Mouse (Mus musculus) midbrain, embryonic 15.5 days (tissue): ENCODE data around the gene Selenot. TPM values are rescaled to one million over a fixed set of nuclear protein-coding genes. Genes with fewer than 3 reads are reported as not detected.

Source experiments
- polyA plus RNA-seq: library from polyadenylated mRNA; unstranded; fragments of >200 nt; fragmentation: Nextera tagmentation; extraction: Ambion mirVana; gene quantifications from 2 replicates; pipeline ENCODE4 v1.2.1, GENCODE M21; 2015

The Selenot gene
- polyA plus RNA-seq, 1 experiment from 2014 or later, result 20.7 TPM

Other genes starting within 250 kb of the Selenot start
- 9.5 and 9.6 TPM in 2 replicates for gene Tsc22d2, start 161.9 kb upstream of the Selenot start, polyA plus RNA-seq
- gene Eif2a, start 50.8 kb upstream of the Selenot start, polyA plus RNA-seq, result 33.5 and 34.6 TPM in 2 replicates
- gene Serp1, start 50.7 kb upstream of the Selenot start, polyA plus RNA-seq, result 52.3 and 53.8 TPM in 2 replicates
- 0.29 and 0.30 TPM in 2 replicates for gene Erich6, start 60.6 kb downstream of the Selenot start, polyA plus RNA-seq
- 9.9 and 10.2 TPM in 2 replicates for gene Siah2, start 115.8 kb downstream of the Selenot start, polyA plus RNA-seq
- gene Mindy4b-ps, start 245.7 kb downstream of the Selenot start, polyA plus RNA-seq, result 0.08 and 0.14 TPM in 2 replicates